In genomic region chr10:43603975-43604686, GRCm38 (mm10) we compare ENCODE assay signal across 15 mouse cellular contexts. TPM values are rescaled to one million over a fixed set of nuclear protein-coding genes. Genes with fewer than 3 reads are reported as not detected.
A peak's percentile ranks its signal among the peaks of the same experiment; 100 is the strongest.
DNase-seq lines count a peak whose midpoint lies in the region; ATAC-seq and TF ChIP-seq lines count a peak whose summit lies in the region.
"Had no signal": no experiment of that assay in that cellular context is flagged by ENCODE, and none has a peak within 500 bp of the region (broad histone marks: within the 10 kb centered on the region; RNA-seq: fewer than 3 reads in every experiment).

No protein-coding gene starts in this region.

- POLR2A ChIA-PET in Patski (lab: Charles Lee) = no interaction called here

- WGBS in liver, embryonic 12.5 days (ENCODE audit: insufficient replicate concordance) = 85% methylated on average over 4 of the region's 4 CpGs
- whole genome bisulfite sequencing in liver, embryonic 11.5 days = 86% methylated on average over 4 of the region's 4 CpGs
- 67% methylated on average over 4 of the region's 4 CpGs for WGBS in limb, embryonic 14.5 days
- WGBS in midbrain, embryonic 16.5 days = 89% methylated on average over 4 of the region's 4 CpGs

- DNase-seq in adrenal gland, postnatal 14 days = peak; percentile 22
- no peak for DNase-seq in adrenal gland, adult 18-20 months (ENCODE audit: low spot score in 2 of 2)
- no peak for DNase-seq in liver, embryonic 11.5 days (ENCODE audit: low spot score)
- DNase-seq in Patski (ENCODE audit: low read depth, low spot score) = no peak
- DNase-seq in limb, embryonic 14.5 days (ENCODE audit: low spot score) = no peak
- no peak for DNase-seq in layer of hippocampus, adult 18-20 months (ENCODE audit: low spot score in 2 of 2)
- DNase-seq: cerebellum, adult 9-10 months; embryo, embryonic 11 days; heart, adult 18-20 months; kidney, postnatal 14 days; thymus, postnatal 4 days had no signal

- no peak for TF ChIP-seq POLR2A in limb, embryonic 14.5 days (IDR thresholded peaks at IDR 0.05; ENCODE audit: borderline replicate concordance, extremely low read depth, insufficient read depth, insufficient read length)

- peak overlapping the region; percentile 99 for H3K27ac ChIP-seq in liver, embryonic 12.5 days
- H3K27ac ChIP-seq in liver, embryonic 11.5 days (ENCODE audit: low read depth, low read length) = no peak overlapping the region
- 0 out of 2 replicates have a peak overlapping the region, but pooled peaks have one; percentile 21 for H3K27ac ChIP-seq in limb, embryonic 14.5 days (replicated peaks; ENCODE audit: low read depth, low read length)
- no peak overlapping the region for H3K27ac ChIP-seq in midbrain, embryonic 16.5 days (ENCODE audit: low read length)

- CTCF ChIA-PET in Patski (lab: Charles Lee) = no interaction called here

- peaks cover 82% of the 10 kb centered on the region for H3K4me1 ChIP-seq in liver, embryonic 12.5 days
- peaks cover 9% of the 10 kb centered on the region for H3K4me1 ChIP-seq in liver, embryonic 11.5 days (replicated peaks; ENCODE audit: control insufficient read depth, insufficient read depth, low read length)
- H3K4me1 ChIP-seq in limb, embryonic 14.5 days (ENCODE audit: control insufficient read depth, insufficient read depth, low read length) = peaks cover 13% of the 10 kb centered on the region
- H3K4me1 ChIP-seq in midbrain, embryonic 16.5 days (ENCODE audit: control insufficient read depth, insufficient read depth, low read length) = peaks cover 5% of the 10 kb centered on the region

- H3K27me3 ChIP-seq in liver, embryonic 12.5 days (replicated peaks) = no peaks in the 10 kb centered on the region
- H3K27me3 ChIP-seq in liver, embryonic 11.5 days (replicated peaks; ENCODE audit: control insufficient read depth, insufficient read depth, low read length) = no peaks in the 10 kb centered on the region
- H3K27me3 ChIP-seq in Patski = no peaks in the 10 kb centered on the region
- H3K27me3 ChIP-seq in limb, embryonic 14.5 days (ENCODE audit: control insufficient read depth, insufficient read depth, low read length) = no peaks in the 10 kb centered on the region
- no peaks in the 10 kb centered on the region for H3K27me3 ChIP-seq in midbrain, embryonic 16.5 days (ENCODE audit: control insufficient read depth, insufficient read depth, low read depth, low read length)

- no peak overlapping the region for H3K9ac ChIP-seq in liver, embryonic 12.5 days
- H3K9ac ChIP-seq in liver, embryonic 11.5 days (ENCODE audit: low read depth, low read length) = no peak overlapping the region
- H3K9ac ChIP-seq in limb, embryonic 14.5 days (ENCODE audit: low read depth, low read length, severe bottlenecking) = no peak overlapping the region
- H3K9ac ChIP-seq in midbrain, embryonic 16.5 days (ENCODE audit: low read depth, low read length) = no peak overlapping the region

- no peak overlapping the region for H3K4me3 ChIP-seq in liver, embryonic 12.5 days
- H3K4me3 ChIP-seq in liver, embryonic 11.5 days (ENCODE audit: low read depth, low read length) = no peak overlapping the region
- no peak overlapping the region for H3K4me3 ChIP-seq in limb, embryonic 14.5 days (replicated peaks; ENCODE audit: low read length)
- H3K4me3 ChIP-seq in midbrain, embryonic 16.5 days (ENCODE audit: low read depth, low read length) = no peak overlapping the region

- H3K4me2 ChIP-seq in liver, embryonic 12.5 days = no peak overlapping the region
- H3K4me2 ChIP-seq in liver, embryonic 11.5 days = no peak overlapping the region
- H3K4me2 ChIP-seq in limb, embryonic 14.5 days (replicated peaks; ENCODE audit: low read depth, low read length, severe bottlenecking) = no peak overlapping the region
- H3K4me2 ChIP-seq in midbrain, embryonic 16.5 days (ENCODE audit: low read length) = no peak overlapping the region

- TF ChIP-seq CTCF in Patski (IDR thresholded peaks at IDR 0.05) = no peak

- no peaks in the 10 kb centered on the region for H3K9me3 ChIP-seq in liver, embryonic 12.5 days (replicated peaks)
- no peaks in the 10 kb centered on the region for H3K9me3 ChIP-seq in liver, embryonic 11.5 days (ENCODE audit: control insufficient read depth, low read length)
- H3K9me3 ChIP-seq in limb, embryonic 14.5 days (ENCODE audit: control insufficient read depth, low read length) = no peaks in the 10 kb centered on the region
- H3K9me3 ChIP-seq in midbrain, embryonic 16.5 days (replicated peaks; ENCODE audit: control insufficient read depth, low read length, poor library complexity, severe bottlenecking) = no peaks in the 10 kb centered on the region

- no peak for ATAC-seq in liver, embryonic 12.5 days
- no peak for ATAC-seq in liver, embryonic 11.5 days (replicated peaks; ENCODE audit: low FRiP score)
- ATAC-seq in Patski = peak; percentile 77
- ATAC-seq in limb, embryonic 14.5 days (ENCODE audit: low FRiP score, low read depth) = no peak
- ATAC-seq in midbrain, embryonic 16.5 days = no peak
- ATAC-seq: inflammation-experienced regulatory T-cells, adult 6 months; lung, postnatal 0 days had no signal

- in situ Hi-C loops in Patski (cut with MboI; ENCODE audit: low pct_unique_long_range_greater_than_20kb) = no loop called here

- H3K36me3 ChIP-seq in liver, embryonic 12.5 days = peaks cover 44% of the 10 kb centered on the region
- no peaks in the 10 kb centered on the region for H3K36me3 ChIP-seq in liver, embryonic 11.5 days (ENCODE audit: control insufficient read depth, insufficient read depth, low read length)
- H3K36me3 ChIP-seq in limb, embryonic 14.5 days (ENCODE audit: control insufficient read depth, insufficient read depth, low read length) = no peaks in the 10 kb centered on the region
- no peaks in the 10 kb centered on the region for H3K36me3 ChIP-seq in midbrain, embryonic 16.5 days (ENCODE audit: control insufficient read depth, insufficient read depth, low read length)

RNA-seq across cellular contexts. Expression of gene Cd24a, which starts 26.0 kb away (rescaled TPM):
- 67.5 and 81.0 TPM in 2 replicates for total RNA-seq in adrenal gland, postnatal 14 days (2021)
- total RNA-seq in adrenal gland, adult 18-20 months (2021) = 10 to 100 TPM; 19.6 to 27.0 TPM
- polyA plus RNA-seq in liver, embryonic 12.5 days (2016; fragmentation: Nextera tagmentation; extraction: Ambion mirVana) = 819 and 854 TPM in 2 replicates
- 420 and 459 TPM in 2 replicates for polyA plus RNA-seq in liver, embryonic 11.5 days (2014; fragmentation: Nextera tagmentation; extraction: Ambion mirVana)
- polyA plus RNA-seq in Patski (2021) = 722 TPM
- 335 and 359 TPM in 2 replicates for polyA plus RNA-seq in limb, embryonic 14.5 days (2012; rRNA removed)
- 268 and 314 TPM in 2 replicates for polyA plus RNA-seq in limb, embryonic 14.5 days (2014; fragmentation: Nextera tagmentation; extraction: Ambion mirVana)
- 1 to 10 TPM; 6.3 to 6.8 TPM for total RNA-seq in layer of hippocampus, adult 18-20 months (2021)
- 660 and 780 TPM in 2 replicates for polyA plus RNA-seq in midbrain, embryonic 16.5 days (2015; fragmentation: Nextera tagmentation; extraction: Ambion mirVana)

Comparison
In these comparisons a context has a peak if more than half of its experiments do, and no peak if none do; other contexts are left out.
1. H3K27ac ChIP-seq: peak in liver, embryonic 12.5 days (single experiment) and limb, embryonic 14.5 days (single experiment); none in liver, embryonic 11.5 days (single experiment) and midbrain, embryonic 16.5 days (single experiment).